Mouse (Mus musculus) ZHBTc4 (cell line): ENCODE measurements around the gene 2700097O09Rik.
"Not testable (repeated sequence)": the region's sequence is repeated elsewhere in the genome, so short reads cannot be mapped to it uniquely, and the experiment has no call there.

ENCODE experiments used
- DNase-seq: peaks from one replicate; pipeline ENCODE4 v3.0.0-alpha.2; 2011; ENCODE audit warnings: low read depth, low spot score

2700097O09Rik gene

DNA sequence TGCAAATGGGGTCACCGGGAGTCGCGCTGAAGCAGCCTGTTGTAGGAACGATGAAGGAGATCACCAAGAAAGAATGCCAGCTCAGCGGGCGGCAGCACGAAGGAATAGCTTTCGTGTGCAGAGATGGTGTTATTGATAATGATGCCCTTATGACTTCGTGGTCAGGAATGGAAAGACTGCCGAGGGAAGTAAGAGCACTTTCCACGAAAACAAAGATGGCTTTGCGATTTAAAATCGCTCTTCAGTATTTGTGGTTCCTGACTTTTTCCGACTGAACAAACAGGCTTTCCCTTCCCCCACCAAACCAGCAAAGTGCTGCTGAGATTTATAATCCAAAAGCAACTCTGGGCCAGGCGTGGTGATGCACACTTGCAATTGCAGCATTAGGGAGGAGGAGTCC is 38.9 kb downstream of the 2700097O09Rik start:
- DNase-seq: no peak

DNA sequence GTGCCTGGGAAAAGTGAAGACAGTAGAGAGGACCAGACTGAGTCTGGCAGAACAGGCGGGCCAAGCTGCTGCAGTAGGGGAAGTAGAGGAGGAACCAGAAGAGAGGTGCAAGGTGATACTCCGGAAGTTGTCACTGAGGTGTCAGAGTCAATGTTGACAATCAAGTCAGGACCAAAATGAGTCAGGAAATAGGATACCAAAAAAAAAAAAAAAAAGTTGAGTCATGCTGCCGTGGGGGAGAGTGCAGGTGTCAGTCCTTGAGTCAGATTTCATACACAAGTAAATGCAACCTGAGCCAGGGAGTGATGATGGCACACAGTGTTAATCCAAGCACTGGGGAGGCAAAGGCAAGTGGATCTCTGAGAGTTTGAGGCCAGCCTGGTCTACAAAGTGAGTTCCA is 52.8 kb downstream of the 2700097O09Rik start:
- DNase-seq: no peak

DNA sequence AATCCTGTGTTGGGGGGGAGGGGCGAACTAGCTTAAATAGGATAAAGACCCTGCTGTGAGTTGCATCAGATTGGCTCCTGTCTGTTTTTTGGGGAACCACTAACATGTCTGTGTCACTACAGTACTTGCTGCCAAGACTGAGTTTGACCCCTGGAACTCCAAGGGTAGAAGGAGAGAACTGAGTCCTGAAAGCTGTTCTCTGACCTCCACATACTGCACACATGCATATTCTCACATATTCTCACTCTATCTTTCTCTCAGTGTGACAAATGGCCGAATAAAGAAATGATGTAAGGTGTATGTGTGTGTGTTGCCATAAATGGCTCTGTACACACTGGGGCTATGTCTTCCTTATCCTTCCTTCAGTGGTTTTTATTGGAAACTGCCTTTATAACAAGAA is 56.6 kb downstream of the 2700097O09Rik start:
- DNase-seq: no peak

- DNase-seq: no peak
These were observed 60.5 kb downstream of the 2700097O09Rik start for GRCm38 (mm10) chr12:55019421-55019877.

DNA sequence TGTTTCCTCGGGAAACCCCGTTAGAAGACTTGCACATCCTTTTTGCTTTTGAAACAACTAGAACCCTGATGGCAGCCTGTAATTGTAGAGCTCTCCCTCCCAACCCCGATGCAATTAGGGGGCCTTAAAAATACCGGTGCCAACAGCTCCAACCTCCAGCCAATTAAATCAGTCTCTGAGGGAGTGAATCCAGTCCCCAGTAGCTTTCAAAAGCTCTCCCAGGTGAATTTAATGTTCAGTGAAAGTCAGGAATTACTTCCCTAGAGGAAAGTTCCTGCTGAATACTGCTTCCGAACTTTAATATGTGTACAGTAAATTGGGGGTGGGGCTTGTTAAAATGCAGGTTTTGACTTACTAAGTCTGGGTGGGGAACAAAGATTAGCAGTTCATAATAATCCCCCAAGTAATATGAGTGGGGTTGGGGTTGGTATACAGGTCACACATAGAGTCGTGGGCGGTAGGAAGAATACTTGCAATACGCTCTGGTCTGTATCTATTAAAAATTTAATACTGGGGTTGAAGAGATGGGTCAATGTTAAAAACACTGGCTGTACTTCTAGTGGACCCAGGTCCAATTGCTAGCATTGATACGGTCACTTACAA is 62.7 kb downstream of the 2700097O09Rik start:
- no peak for DNase-seq

DNA sequence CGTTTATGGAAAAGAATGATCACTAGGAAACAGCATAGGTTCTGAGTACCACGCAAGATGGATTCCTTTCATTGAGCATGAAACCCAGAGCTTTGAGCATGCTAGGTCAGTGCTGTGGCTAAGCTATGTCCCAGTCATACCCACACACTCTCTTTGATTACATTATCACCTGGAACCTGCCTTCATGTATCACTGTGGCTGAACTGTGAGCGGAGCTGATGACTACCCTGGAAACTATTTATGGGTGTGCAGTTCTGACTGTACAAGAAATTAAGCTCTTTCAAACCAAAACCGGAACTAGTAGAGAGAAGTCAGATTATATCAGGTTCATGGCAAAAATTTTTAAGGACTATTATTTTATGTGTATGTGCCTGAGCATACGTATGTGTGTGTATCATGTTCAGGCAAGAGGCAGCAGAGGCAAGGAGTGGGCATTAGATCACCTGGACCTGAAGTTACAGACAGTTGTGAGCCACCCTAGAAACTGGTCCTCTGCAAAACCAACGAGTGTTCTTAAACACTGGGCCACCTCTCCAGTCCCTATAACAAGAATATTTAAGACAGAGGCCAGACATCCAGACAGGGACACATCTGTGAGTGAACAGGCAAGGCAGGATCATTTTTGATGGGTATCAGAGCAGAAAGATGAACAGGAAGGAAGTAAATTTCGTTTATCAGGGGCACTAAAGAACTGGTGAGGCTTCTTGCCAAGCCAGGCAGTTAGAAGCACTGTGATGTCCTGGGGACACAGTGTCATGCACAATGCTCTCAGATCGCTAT is 63.4 kb downstream of the 2700097O09Rik start:
- DNase-seq: no peak

GRCm38 (mm10) chr12:55015428-55015827 is 64.5 kb downstream of the 2700097O09Rik start:
- no peak for DNase-seq

- no peak for DNase-seq
These were observed 66.1 kb downstream of the 2700097O09Rik start, which contains the start of gene Baz1a for GRCm38 (mm10) chr12:55013626-55014398. TSS of gene Baz1a (minus strand) at chr12:55014348.

- DNase-seq: no peak
These were observed 66.9 kb downstream of the 2700097O09Rik start for GRCm38 (mm10) chr12:55013031-55013430.

GRCm38 (mm10) chr12:55007361-55008008 is 72.4 kb downstream of the 2700097O09Rik start:
- DNase-seq: no peak

DNA sequence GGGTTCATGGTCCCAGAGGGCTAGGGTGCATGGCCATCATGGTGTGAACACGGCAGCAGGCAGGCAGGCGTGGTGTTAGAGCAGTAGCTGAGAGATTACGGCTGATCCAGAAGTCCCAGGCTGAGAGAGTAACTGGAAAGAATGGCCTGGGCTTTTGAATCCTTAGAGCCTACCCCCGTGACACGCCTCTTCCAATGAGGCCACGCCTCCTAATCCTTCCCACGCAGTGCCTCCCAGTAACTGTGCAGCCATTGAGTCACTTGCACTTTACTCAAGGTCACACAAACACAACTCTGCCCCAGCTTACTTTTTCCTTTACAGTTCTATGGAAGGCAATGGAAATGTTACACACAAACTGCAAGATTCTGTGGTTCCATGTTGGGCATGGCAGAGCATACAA is 73.8 kb downstream of the 2700097O09Rik start:
- peak; percentile 32 for DNase-seq

DNA sequence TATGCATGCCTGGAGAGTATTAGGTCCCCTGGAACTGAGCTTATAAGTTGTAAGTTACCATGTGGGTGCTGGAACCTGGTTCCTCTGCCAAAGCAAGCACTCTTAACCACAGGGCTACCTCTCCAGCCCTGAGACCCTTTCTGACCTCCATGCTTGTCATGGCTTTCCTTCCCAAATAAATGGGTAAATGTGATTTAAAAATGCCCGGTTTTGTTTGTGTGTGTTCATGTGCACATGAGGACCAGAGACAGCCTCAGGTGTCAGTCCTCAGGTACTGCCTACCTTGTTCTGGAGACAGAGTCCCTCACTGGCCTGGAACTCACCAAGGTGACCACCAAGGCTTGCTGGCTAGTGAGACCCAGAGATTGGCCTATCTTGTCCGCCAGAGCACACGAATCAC is 75.5 kb downstream of the 2700097O09Rik start:
- DNase-seq: no peak

DNA sequence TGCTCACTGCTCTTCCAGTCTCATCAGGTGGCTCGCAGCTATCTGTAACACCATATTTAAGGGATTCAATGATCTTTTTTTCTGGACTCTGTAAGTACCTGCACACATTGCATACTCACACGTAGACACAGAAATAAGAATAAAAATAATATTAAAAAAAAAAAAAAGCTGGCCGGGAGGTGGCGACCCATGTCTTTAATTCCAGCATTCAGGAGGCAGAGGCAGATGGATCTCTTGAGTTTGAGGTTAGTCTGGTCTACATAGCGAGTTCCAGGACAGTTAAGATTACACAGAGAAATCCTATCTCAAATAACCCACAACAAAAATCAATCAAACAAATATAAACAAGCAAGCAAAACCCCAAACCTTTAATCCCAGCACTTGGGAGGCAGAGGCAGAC is 76.1 kb downstream of the 2700097O09Rik start:
- no peak for DNase-seq

DNA sequence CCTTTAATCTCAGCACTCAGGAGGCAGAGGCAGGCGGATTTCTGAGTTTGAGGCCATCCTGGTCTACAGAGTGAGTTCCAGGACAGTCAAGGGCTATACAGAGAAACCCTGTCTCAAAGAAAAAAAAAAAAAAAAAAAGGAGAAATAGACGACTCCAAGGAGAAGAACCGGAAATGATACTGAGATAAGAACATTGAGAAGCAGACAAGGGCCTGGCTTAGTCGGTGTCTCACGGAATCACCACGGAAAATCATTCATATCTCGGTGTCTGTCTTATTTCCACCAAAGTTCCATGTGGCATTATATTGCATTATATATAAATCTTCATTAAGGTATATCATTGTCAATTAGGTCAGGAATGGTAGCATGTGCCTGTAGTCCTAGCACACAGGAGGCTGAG is 77.4 kb downstream of the 2700097O09Rik start:
- not testable (repeated sequence) for DNase-seq

DNA sequence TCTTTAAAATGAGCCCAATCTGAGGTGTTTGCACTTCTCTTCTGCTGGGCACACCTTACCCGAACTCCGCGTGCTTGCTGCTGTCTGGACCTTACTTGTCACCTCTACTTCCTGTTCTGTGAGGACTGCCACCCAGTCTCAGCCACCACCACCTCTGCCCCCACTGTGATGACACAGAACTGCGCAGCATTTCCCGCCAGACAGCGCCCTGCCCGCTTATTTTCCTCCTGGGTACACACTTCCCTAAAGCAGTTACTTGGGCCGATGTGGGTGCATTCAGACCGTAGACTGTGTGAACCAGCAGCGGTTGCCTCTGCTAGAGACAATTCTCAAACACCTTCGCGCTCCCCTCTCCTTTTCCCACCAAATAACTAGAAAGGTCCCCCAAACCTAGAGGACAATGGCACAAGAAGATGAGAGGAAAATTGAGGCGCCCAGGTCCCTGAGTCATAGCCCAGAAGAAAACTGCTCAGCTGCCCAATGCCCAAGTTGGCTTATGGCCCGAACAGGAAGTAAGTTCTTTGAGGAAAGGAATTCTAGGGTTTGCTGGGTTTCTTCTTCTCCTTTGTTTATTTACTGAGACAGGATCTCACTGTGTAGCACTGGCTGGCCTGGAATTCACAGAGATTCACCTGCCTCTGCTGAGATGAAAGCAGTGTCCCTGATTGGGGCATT is 80.8 kb downstream of the 2700097O09Rik start:
- no peak for DNase-seq

DNA sequence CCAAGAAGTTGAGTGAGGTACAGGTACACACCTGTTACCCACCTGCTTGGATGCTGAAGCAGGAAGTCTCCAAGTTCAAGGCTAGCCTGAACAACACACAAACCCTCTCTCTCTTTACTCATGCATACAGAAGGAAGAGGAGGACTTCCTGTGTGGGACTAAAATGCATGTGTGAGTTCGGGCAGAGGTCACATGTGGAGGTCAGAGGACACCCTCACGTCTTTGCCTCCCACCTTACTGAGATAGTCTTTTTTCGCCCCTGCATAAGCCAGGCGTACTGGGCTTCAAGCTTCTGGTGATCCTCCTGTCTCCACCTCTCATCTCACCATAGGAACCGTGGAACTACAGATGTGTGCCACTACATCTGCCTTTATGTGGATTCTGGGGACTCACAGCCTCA is 81.5 kb downstream of the 2700097O09Rik start:
- DNase-seq: no peak

DNA sequence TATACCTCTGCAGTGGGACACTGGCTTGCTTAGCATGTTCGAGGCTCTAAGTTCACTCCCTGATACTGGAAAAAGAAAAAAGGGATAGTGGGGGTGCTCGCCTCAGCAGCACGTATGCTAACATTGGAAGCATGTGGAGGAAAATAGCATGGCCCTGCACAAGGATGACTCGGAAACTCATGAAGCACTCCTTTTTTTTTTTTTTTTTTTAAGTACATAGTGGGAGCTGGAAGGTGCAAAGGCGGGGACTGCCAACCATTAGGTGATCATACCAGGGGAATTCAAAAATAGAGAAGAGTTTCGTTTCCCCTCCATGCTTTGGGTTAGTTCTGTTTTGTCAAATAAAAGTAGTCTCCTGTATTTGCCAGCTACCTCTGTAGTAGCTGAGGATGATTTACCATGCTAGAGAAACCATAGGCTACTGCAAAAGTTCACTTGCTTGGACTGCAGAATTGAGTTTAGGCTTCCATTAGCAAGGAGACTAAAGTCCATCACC is 82.9 kb downstream of the 2700097O09Rik start:
- DNase-seq: no peak

DNA sequence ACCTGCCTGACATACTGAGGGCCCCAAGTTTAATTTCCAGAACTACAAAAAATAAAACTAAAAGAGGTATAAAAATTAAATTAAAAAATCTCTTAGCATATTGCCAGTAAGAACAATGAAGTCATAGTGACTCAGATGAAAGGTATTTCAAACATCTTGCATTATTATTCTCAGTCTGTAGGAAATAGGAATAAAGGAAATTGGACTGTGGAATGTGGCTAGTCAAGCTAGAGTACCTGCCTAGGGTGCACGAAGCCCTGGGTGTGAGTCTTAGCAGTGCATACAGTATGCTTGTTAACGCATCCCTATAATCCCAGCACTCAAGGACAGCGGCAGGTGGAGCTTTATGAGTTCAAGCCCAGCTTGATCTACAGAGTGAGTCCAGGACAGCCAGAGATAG is 83.9 kb downstream of the 2700097O09Rik start:
- DNase-seq: no peak
